Comparison of ENCODE assay signal across 8 mouse cellular contexts in the genomic region with DNA sequence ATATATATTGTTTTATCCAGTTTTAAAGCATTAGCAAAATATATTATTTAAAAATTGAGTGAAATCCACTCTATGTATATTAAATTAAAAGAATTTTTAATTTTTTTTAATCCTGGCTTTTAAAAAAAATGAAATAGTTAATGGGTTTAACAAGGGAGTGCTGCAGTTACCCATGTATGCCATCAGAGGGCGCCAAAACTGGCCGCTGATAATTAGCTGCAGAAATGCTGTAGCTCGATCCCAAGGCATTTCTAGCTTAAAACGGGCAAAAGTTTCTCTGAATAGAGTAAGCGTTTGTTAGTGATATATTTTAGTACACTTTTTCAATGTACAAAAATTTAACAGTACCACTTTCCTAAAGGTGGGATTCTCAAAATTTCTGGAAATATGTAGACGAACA.
DNase-seq lines count a peak whose midpoint lies in the region; ATAC-seq and TF ChIP-seq lines count a peak whose summit lies in the region.
"Not testable (repeated sequence)": the region's sequence is repeated elsewhere in the genome, so short reads cannot be mapped to it uniquely, and the experiment has no call there.

No protein-coding gene starts in this region.

- not testable (repeated sequence) for H3K4me3 ChIP-seq in G1E (ENCODE audit: low read depth, low read length); heart, embryonic 13.5 days; liver, postnatal 0 days (ENCODE audit: low read depth, low read length)

- not testable (repeated sequence) for ATAC-seq in G1E (ENCODE audit: extremely low read depth, insufficient number of reproducible peaks, low FRiP score, poor library complexity, severe bottlenecking); heart, embryonic 13.5 days (ENCODE audit: extremely low read depth, insufficient number of reproducible peaks, low FRiP score, low TSS enrichment); liver, postnatal 0 days

- peak overlapping the region; percentile 27; the same call in 1 of the 2 replicates for H3K4me2 ChIP-seq in heart, embryonic 13.5 days
- H3K4me2 ChIP-seq in liver, postnatal 0 days (ENCODE audit: low read depth, low read length), result not testable (repeated sequence)

- not testable (repeated sequence) for H3K36me3 ChIP-seq in G1E (replicated peaks); heart, embryonic 13.5 days; liver, postnatal 0 days (replicated peaks; ENCODE audit: insufficient read depth, low read length)

- peak; percentile 5 for DNase-seq in G1E (ENCODE audit: low spot score)
- DNase-seq in brain, adult 2 months (ENCODE audit: low read depth, low spot score), result peak; percentile 60
- DNase-seq in embryo, embryonic 11.5 days (ENCODE audit: low read depth, low spot score), result peak; percentile 27
- DNase-seq in kidney, postnatal 10 days, result peak; percentile 76
- peak; percentile 29 for DNase-seq in liver, postnatal 0 days
- DNase-seq in ovary, adult 18-20 months (ENCODE audit: low spot score), result peak; percentile 12
- peak; percentile 14 for DNase-seq in thymus, postnatal 0 days (ENCODE audit: low spot score)

- H3K27ac ChIP-seq in heart, embryonic 13.5 days (replicated peaks); liver, postnatal 0 days (ENCODE audit: low read depth): not testable (repeated sequence)

- TF ChIP-seq EP300 in liver, postnatal 0 days (IDR thresholded peaks at IDR 0.05; ENCODE audit: low read depth), result not testable (repeated sequence)

- H3K9ac ChIP-seq in heart, embryonic 13.5 days; liver, postnatal 0 days (replicated peaks): not testable (repeated sequence)

- H3K4me1 ChIP-seq in G1E (ENCODE audit: insufficient read depth, low read depth, low read length); heart, embryonic 13.5 days; liver, postnatal 0 days (ENCODE audit: insufficient read depth): not testable (repeated sequence)

- not testable (repeated sequence) for H3K9me3 ChIP-seq in G1E (replicated peaks); heart, embryonic 13.5 days; liver, postnatal 0 days (ENCODE audit: low read length)

- peak; percentile 43 for TF ChIP-seq CTCF in G1E (IDR thresholded peaks at IDR 0.05; ENCODE audit: low read depth, low read length)
- peak; percentile 70 for TF ChIP-seq CTCF in liver, postnatal 0 days (IDR thresholded peaks at IDR 0.05; ENCODE audit: low read depth)

- H3K27me3 ChIP-seq in G1E (ENCODE audit: insufficient read depth, low read length); heart, embryonic 13.5 days (replicated peaks); liver, postnatal 0 days (ENCODE audit: insufficient read depth, low read length): not testable (repeated sequence)

- WGBS in heart, embryonic 13.5 days, result 17% methylated on average over 6 of the region's 6 CpGs
- 14% methylated on average over 6 of the region's 6 CpGs for WGBS in liver, postnatal 0 days (ENCODE audit: insufficient replicate concordance)

Comparison
In these comparisons a context has a peak if more than half of its experiments do, and no peak if none do; other contexts are left out.
1. DNase-seq: peak in every context shown above with its lines; median percentile 76 in kidney, postnatal 10 days; 60 in brain, adult 2 months; 29 in liver, postnatal 0 days; 27 in embryo, embryonic 11.5 days; 14 in thymus, postnatal 0 days; 12 in ovary, adult 18-20 months; 5 in G1E.